Mouse (Mus musculus) heart, adult 2 months (tissue): Measurements from ENCODE around the gene Tnfrsf25. TPM values are rescaled to one million over a fixed set of nuclear protein-coding genes. Genes with fewer than 3 reads are reported as not detected.

ENCODE experiments used
- DNase-seq, 2 experiments: peaks; one replicate each; pipeline ENCODE4 v3.0.0; 2021
- H3K27ac ChIP-seq: fragments of 200-600 bp; 2 replicates; pipeline ENCODE4 v1.8.1; 2022
- H3K27me3 ChIP-seq: fragments of 200-500 bp; 2 replicates; pipeline ENCODE4 v1.6.1; 2012; ENCODE audit warnings: mild to moderate bottlenecking, low read length, inconsistent platforms, mixed read lengths; ENCODE audit not compliant: control insufficient read depth, insufficient read depth
- H3K36me3 ChIP-seq: fragments of 200-500 bp; 2 replicates; pipeline ENCODE4 v1.6.1; 2012; ENCODE audit warnings: low read length, inconsistent platforms; ENCODE audit not compliant: control insufficient read depth, insufficient read depth
- H3K4me1 ChIP-seq: fragments of 200-500 bp; 2 replicates; pipeline ENCODE4 v1.6.1; 2011; ENCODE audit warnings: low read length; ENCODE audit not compliant: control insufficient read depth, insufficient read depth
- H3K4me3 ChIP-seq: fragments of 200-600 bp; 2 replicates; pipeline ENCODE4 v1.8.1; 2022
- H3K79me2 ChIP-seq: fragments of 200-500 bp; replicated peaks from 2 replicates; pipeline ENCODE4 v1.6.1; 2012; ENCODE audit warnings: mild to moderate bottlenecking, inconsistent platforms, low read length, moderate library complexity, mixed read lengths; ENCODE audit not compliant: control insufficient read depth, insufficient read depth
- H3K9ac ChIP-seq: fragments of 200-500 bp; 2 replicates; pipeline ENCODE4 v1.6.1; 2012; ENCODE audit warnings: low read depth, mild to moderate bottlenecking, control low read depth, inconsistent platforms, low read length, mixed read lengths
- CTCF ChIP-seq: fragments of 200-600 bp; IDR thresholded peaks from 2 replicates; pipeline ENCODE4 v1.8.1; 2022; ENCODE audit warnings: antibody characterized with exemption, mild to moderate bottlenecking, moderate library complexity
- EP300 ChIP-seq: fragments of 200-500 bp; IDR thresholded peaks from 2 replicates; pipeline ENCODE4 v1.6.1; 2011; ENCODE audit warnings: low read depth, low read length, control low read depth; ENCODE audit not compliant: insufficient read depth
- POLR2A ChIP-seq: fragments of 200-500 bp; IDR thresholded peaks from 2 replicates; pipeline ENCODE4 v1.6.1; 2011; ENCODE audit warnings: mild to moderate bottlenecking, low read depth, low read length, control low read depth; ENCODE audit not compliant: insufficient read depth
- WGBS: fragments of 180-500 bp; shearing (Covaris S2); methylation state at CpG from one replicate; pipeline ENCODE4 v1.1.7; 2018; 5-methylcytosine and 5-hydroxymethylcytosine counted together
- intact Hi-C: fragments of 180-260 bp; cut with DNase I; formaldehyde crosslinking; loops from one replicate; pipeline ENCODE4 v1.15.1; 2025
- polyA plus RNA-seq: library from polyadenylated mRNA; depleted of rRNA; stranded (reverse); fragments of >200 nt; gene quantifications from 2 replicates; pipeline ENCODE4 v1.2.3, GENCODE M21; 2012
- total RNA-seq, 2 experiments: library from RNA; stranded (reverse); gene quantifications; 2 replicates each; pipeline ENCODE4 v1.2.3; 2021

Tnfrsf25 gene
- total and polyA plus RNA-seq, 3 experiments: 1.4 to 6.1 (median 2.4) TPM

GRCm38 (mm10) chr4:152087211-152088081, 28.3 kb upstream of the Tnfrsf25 start:
- no peaks in the 10 kb centered on the region; the same call in 1 of the 2 replicates for H3K79me2 ChIP-seq
- H3K27ac ChIP-seq: peak overlapping the region; percentile 80
- 13% methylated on average over 12 of the region's 12 CpGs for WGBS
- H3K4me1 ChIP-seq: peaks cover 7% of the 10 kb centered on the region
- TF ChIP-seq POLR2A: no peak
- peak overlapping the region; percentile 78 for H3K4me3 ChIP-seq
- intact Hi-C loops: no loop called here
- H3K36me3 ChIP-seq: no peaks in the 10 kb centered on the region
- no peaks in the 10 kb centered on the region for H3K27me3 ChIP-seq
- peak overlapping the region; percentile 97 for H3K9ac ChIP-seq
- DNase-seq: peak in 1 of 2 experiments; percentile 34

GRCm38 (mm10) chr4:152088133-152088532, 27.6 kb upstream of the Tnfrsf25 start:
- Histone ChIP-seq H3K9ac (no peak overlapping the region), H3K4me1 (peaks cover 7% of the 10 kb centered on the region), H3K36me3 (no peaks in the 10 kb centered on the region), H3K27ac (no peak overlapping the region; the same call in 1 of the 2 replicates), H3K27me3 (no peaks in the 10 kb centered on the region), H3K4me3 (no peak overlapping the region), H3K79me2 (no peaks in the 10 kb centered on the region; the same call in 1 of the 2 replicates)
- WGBS: 50% methylated on average over 4 of the region's 4 CpGs
- intact Hi-C loops: no loop called here
- DNase-seq: peak in 1 of 2 experiments; percentile 45
- TF ChIP-seq EP300 (no peak), CTCF (no peak), POLR2A (no peak)

- no peaks in the 10 kb centered on the region for H3K36me3 ChIP-seq
- peaks cover 7% of the 10 kb centered on the region for H3K4me1 ChIP-seq
- TF ChIP-seq POLR2A: no peak
- TF ChIP-seq CTCF: no peak
- TF ChIP-seq EP300: no peak
- WGBS: 74% methylated on average over 8 of the region's 8 CpGs
- no peaks in the 10 kb centered on the region for H3K27me3 ChIP-seq
- H3K9ac ChIP-seq: no peak overlapping the region
- intact Hi-C loops: no loop called here
- H3K27ac ChIP-seq: no peak overlapping the region; the same call in 1 of the 2 replicates
- DNase-seq: peak in 1 of 2 experiments; percentile 18
- H3K4me3 ChIP-seq: no peak overlapping the region
- no peaks in the 10 kb centered on the region; the same call in 1 of the 2 replicates for H3K79me2 ChIP-seq
Observed at GRCm38 (mm10) chr4:152088556-152089120, 27.1 kb upstream of the Tnfrsf25 start.

DNA sequence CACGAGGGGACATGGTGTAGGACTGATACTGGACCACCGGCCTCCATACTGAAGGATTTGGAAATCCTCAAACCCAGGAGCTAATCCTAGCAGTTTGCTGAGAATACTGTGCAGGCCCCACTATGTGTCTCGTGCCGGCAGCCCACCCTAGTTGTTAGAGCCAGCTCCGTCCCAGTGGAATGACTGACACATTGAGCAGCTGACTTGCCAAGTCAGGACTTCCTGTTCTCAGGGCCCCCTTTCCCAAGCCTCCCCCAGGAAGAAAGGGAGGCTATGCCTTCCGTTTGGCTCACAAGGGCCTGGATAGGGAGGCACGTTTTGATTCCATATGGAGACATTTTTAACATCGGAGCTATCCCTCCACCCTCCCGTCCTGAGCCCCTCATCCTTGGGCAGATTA, 25.5 kb upstream of the Tnfrsf25 start:
- Histone ChIP-seq H3K79me2 (no peaks in the 10 kb centered on the region; the same call in 1 of the 2 replicates), H3K4me3 (no peak overlapping the region), H3K4me1 (peaks cover 7% of the 10 kb centered on the region), H3K27me3 (no peaks in the 10 kb centered on the region), H3K9ac (no peak overlapping the region), H3K36me3 (no peaks in the 10 kb centered on the region), H3K27ac (no peak overlapping the region)
- WGBS: 48% methylated on average over 9 of the region's 9 CpGs
- TF ChIP-seq CTCF (no peak), EP300 (no peak), POLR2A (no peak)
- peak in 1 of 2 experiments; percentile 18 for DNase-seq
- intact Hi-C loops: no loop called here

DNA sequence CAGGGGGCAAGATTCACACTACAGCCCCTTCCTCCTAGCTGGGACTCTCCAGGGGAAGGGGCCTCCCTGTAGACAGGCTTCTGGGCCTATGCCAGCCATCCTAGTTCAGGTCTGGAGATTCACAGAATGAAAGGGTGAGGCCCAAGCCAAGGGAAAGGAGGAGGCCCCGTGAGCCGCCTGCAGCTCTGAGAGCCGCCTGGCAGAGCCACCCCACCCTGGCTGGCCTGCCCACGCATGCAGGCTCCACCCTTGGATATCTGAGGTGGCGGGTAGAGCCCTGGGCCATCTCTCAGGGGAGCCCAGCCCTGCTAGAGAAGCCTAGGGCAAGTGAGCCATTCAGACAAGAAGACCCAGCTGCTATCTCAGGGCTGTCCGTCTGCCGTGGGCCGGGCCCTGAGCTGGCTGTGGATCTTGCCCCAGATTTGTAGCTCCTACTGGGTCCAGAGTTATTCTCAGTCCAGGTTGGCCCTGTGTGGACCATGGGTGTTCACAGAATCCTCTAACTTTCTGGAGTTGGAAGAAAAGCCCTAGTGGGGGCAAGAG, 22.9 kb upstream of the Tnfrsf25 start:
- TF ChIP-seq POLR2A (no peak), CTCF (no peak), EP300 (no peak)
- Histone ChIP-seq H3K79me2 (no peaks in the 10 kb centered on the region), H3K27me3 (no peaks in the 10 kb centered on the region), H3K27ac (no peak overlapping the region), H3K4me1 (peaks cover 4% of the 10 kb centered on the region), H3K9ac (no peak overlapping the region), H3K4me3 (no peak overlapping the region), H3K36me3 (no peaks in the 10 kb centered on the region)
- WGBS: 63% methylated on average over 8 of the region's 8 CpGs
- peak in 1 of 2 experiments; percentile 25 for DNase-seq
- intact Hi-C loops: no loop called here
